Mouse (Mus musculus) A20 (cell line): ENCODE results near the gene Hist1h2bf.

ENCODE experiments used
- DNase-seq: peaks from one replicate; pipeline ENCODE4 v3.0.0-alpha.2; 2011; ENCODE audit warnings: low read depth, low spot score

Gene Hist1h2bf

GRCm38 (mm10) chr13:23529480-23530165, 44.4 kb downstream of the Hist1h2bf start:
- DNase-seq: no peak

- DNase-seq: peak; percentile 14
Measured at GRCm38 (mm10) chr13:23529005-23529404, 45.0 kb downstream of the Hist1h2bf start.

GRCm38 (mm10) chr13:23526312-23526711, 47.7 kb downstream of the Hist1h2bf start:
- DNase-seq: peak; percentile 92

- DNase-seq: peak; percentile 88
Measured at GRCm38 (mm10) chr13:23525901-23526300, 48.1 kb downstream of the Hist1h2bf start.

- DNase-seq: peak; percentile 88
Measured at GRCm38 (mm10) chr13:23524654-23525053, 49.3 kb downstream of the Hist1h2bf start.

- no peak for DNase-seq
Measured at GRCm38 (mm10) chr13:23523976-23524375, 50.0 kb downstream of the Hist1h2bf start.
